Mouse (Mus musculus): Measurements from ENCODE around the gene Btrc.

DNA sequence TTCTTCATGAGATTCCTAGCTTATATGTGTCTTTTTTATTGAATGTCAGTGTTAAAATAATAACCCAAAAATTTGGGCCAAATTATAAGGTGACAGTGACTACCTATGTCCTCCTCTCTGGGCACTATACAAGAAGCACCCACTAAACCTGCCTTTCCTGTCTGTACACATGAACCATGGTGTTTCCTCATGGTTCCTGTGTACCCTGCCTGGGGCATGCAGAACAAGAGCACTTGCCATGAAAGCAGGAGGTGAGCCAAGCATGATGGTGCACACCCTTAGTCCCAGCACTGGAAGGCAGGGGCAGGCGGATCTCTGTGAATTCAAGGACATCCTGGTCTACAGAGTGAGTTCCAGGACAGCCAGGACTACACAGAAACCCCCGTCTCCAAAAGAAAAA lies 151.8 kb downstream of the Btrc start:
- TF ChIP-seq FLI1 (IDR thresholded peaks at IDR 0.05; ENCODE audit: low read length) (no peak), GATA1 (IDR thresholded peaks at IDR 0.05; ENCODE audit: borderline replicate concordance, low read length) (no peak)
